Mouse (Mus musculus) embryonic facial prominence, embryonic 13.5 days (tissue): ENCODE data around the gene Sergef. TPM values are rescaled to one million over a fixed set of nuclear protein-coding genes. Genes with fewer than 3 reads are reported as not detected.

ENCODE experiments used
- ATAC-seq: fragments of 200-750 bp; cut with Nextera tagmentation; 2 replicates; pipeline ENCODE4 v1.8.0; 2017; ENCODE audit warnings: low read depth; ENCODE audit not compliant: insufficient number of reproducible peaks, insufficient read depth, low FRiP score, low TSS enrichment
- H3K27ac ChIP-seq: fragments of 300-500 bp; sonication (generic); 2 replicates; pipeline ENCODE4 v1.5.1; 2015; ENCODE audit warnings: moderate library complexity, mild to moderate bottlenecking, inconsistent platforms
- H3K27me3 ChIP-seq: fragments of 300-500 bp; sonication (generic); 2 replicates; pipeline ENCODE4 v1.6.1; 2015; ENCODE audit warnings: mild to moderate bottlenecking, inconsistent platforms
- H3K36me3 ChIP-seq: fragments of 300-500 bp; sonication (generic); 2 replicates; pipeline ENCODE4 v1.6.1; 2015; ENCODE audit warnings: mild to moderate bottlenecking, inconsistent platforms
- H3K4me1 ChIP-seq: fragments of 300-500 bp; sonication (generic); 2 replicates; pipeline ENCODE4 v1.6.1; 2015; ENCODE audit warnings: inconsistent platforms
- H3K4me2 ChIP-seq: fragments of 300-500 bp; sonication (generic); 2 replicates; pipeline ENCODE4 v1.6.1; 2015; ENCODE audit warnings: moderate library complexity, mild to moderate bottlenecking, inconsistent platforms
- H3K4me3 ChIP-seq: fragments of 300-500 bp; sonication (generic); 2 replicates; pipeline ENCODE4 v1.5.1; 2015; ENCODE audit warnings: mild to moderate bottlenecking, inconsistent platforms
- H3K9ac ChIP-seq: fragments of 300-500 bp; sonication (generic); 2 replicates; pipeline ENCODE4 v1.6.1; 2015; ENCODE audit warnings: mild to moderate bottlenecking, inconsistent platforms
- H3K9me3 ChIP-seq: fragments of 300-500 bp; sonication (generic); 2 replicates; pipeline ENCODE4 v1.6.1; 2016; ENCODE audit warnings: inconsistent platforms
- WGBS: fragments of 180-500 bp; shearing (Covaris S2); methylation state at CpG from one replicate; pipeline ENCODE4 v1.1.7; 2015; ENCODE audit warnings: mixed read lengths; 5-methylcytosine and 5-hydroxymethylcytosine counted together
- polyA plus RNA-seq: library from polyadenylated mRNA; unstranded; fragments of >200 nt; fragmentation: Nextera tagmentation; extraction: Ambion mirVana; gene quantifications from 2 replicates; pipeline ENCODE4 v1.2.1, GENCODE M21; 2015

The Sergef gene
- polyA plus RNA-seq, 1 experiment from 2014 or later: 17.1 TPM

DNA sequence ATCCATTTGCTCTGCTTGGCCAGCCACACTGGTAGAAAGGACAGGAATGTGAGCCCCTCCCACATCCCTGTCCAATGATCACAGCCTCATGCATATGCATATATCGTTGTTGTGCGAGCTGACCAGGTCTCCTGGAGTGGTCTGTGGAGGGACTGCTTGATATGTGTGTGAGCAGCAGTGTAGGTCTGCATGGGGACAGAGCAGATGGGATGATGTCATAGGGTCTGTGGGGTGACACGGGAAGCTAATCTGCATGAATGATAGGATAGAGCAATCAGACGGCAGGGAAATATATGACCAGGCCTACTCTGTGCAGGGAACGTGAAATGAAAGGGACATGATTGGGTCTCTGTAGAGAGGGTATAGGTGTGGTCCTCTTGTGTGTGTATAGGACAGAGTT lies 205.7 kb downstream of the Sergef start:
- no peak for ATAC-seq
- H3K4me1 ChIP-seq: 0 out of 2 replicates have a peak, but pooled peaks cover 3% of the 10 kb centered on the region
- no peaks in the 10 kb centered on the region for H3K36me3 ChIP-seq
- no peaks in the 10 kb centered on the region for H3K9me3 ChIP-seq
- H3K4me2 ChIP-seq: no peak overlapping the region
- no peak overlapping the region for H3K27ac ChIP-seq
- 80% methylated on average over 5 of the region's 5 CpGs for WGBS
- no peaks in the 10 kb centered on the region for H3K27me3 ChIP-seq
- no peak overlapping the region for H3K9ac ChIP-seq
- H3K4me3 ChIP-seq: no peak overlapping the region

DNA sequence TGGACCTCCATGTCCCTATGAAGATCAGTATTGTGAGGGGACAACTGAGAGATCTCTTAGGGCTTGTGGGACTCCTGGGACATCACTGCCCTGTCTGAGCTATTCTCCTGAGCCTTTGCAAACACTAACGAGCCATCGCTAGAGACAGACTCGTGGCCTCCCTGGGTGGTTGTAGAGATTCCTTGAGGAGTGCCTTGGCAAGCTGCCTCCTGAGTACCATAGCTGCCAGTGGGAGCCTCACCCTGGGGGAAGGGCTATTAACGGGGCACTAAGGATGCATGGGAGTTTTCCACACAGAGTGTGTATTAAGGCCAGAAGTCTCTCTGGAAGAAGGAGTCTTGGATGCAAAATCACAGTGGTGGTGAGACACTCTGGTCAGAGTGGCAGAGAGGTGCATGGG lies 214.6 kb downstream of the Sergef start:
- Histone ChIP-seq H3K36me3 (no peaks in the 10 kb centered on the region), H3K9me3 (no peaks in the 10 kb centered on the region), H3K27me3 (peaks cover 4% of the 10 kb centered on the region; the same call in 1 of the 2 replicates), H3K4me2 (no peak overlapping the region), H3K4me1 (no peaks in the 10 kb centered on the region), H3K4me3 (no peak overlapping the region), H3K27ac (no peak overlapping the region), H3K9ac (no peak overlapping the region)
- no peak for ATAC-seq
- 70% methylated on average over 4 of the region's 4 CpGs for WGBS

DNA sequence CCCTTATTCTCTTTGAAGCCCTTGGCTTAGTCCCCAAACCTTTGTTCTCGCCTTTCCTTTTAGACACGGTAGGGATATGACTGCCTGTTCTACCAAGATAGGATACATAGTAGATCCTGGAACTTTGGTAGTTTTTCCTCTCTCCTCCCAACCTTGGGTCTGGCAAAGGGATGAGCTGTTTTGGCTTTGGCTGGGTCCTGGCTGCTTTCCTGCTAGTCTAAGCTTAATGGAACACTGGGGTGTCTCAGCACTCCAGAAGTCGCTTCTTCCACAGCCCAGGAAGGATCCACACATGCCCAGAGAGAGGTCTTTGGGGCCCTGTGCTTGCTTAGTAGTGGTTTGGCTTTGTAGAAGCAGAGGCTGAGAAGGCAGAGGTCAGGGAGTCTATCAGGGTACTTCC lies 215.7 kb downstream of the Sergef start:
- no peaks in the 10 kb centered on the region for H3K4me1 ChIP-seq
- no peak overlapping the region for H3K4me2 ChIP-seq
- WGBS: 74% methylated on average over 3 of the region's 3 CpGs
- no peak overlapping the region for H3K9ac ChIP-seq
- H3K27me3 ChIP-seq: peaks cover 4% of the 10 kb centered on the region; the same call in 1 of the 2 replicates
- no peak overlapping the region for H3K4me3 ChIP-seq
- H3K36me3 ChIP-seq: no peaks in the 10 kb centered on the region
- H3K27ac ChIP-seq: no peak overlapping the region
- no peaks in the 10 kb centered on the region for H3K9me3 ChIP-seq
- ATAC-seq: no peak

DNA sequence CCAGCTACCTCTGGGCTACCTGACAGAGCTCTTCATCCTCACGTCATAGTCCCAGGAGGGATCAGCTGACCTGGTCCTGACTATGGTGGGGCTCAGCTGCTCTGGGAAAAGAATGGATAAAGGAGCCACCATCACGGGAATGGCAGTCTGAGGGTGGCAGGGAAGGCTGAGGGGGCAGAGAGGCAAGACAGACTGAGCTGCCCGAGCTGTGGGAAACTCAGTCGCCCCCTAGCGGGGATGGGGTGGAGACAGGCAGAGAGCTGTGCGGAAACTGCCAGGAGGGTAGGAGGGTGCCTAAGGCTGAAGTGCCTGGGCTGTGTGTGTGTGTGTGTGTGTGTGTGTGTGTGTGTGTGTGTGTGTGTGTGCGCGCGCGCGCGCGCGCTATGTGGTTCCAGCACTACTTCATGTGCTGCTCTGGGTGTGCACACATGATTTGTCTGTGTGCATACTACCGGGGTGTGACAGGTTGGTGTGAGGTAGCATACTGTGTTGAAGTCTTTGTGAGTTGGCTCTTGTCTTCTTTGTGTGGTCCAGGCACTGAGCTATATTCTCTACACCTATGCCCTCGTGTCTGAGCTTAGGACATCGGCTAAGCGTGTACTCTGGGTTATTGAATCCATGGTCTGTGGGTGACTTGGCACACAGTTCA lies 216.7 kb downstream of the Sergef start:
- H3K4me1 ChIP-seq: no peaks in the 10 kb centered on the region
- no peaks in the 10 kb centered on the region for H3K36me3 ChIP-seq
- H3K9ac ChIP-seq: no peak overlapping the region
- H3K27ac ChIP-seq: no peak overlapping the region
- H3K27me3 ChIP-seq: peaks cover 4% of the 10 kb centered on the region; the same call in 1 of the 2 replicates
- no peak overlapping the region for H3K4me3 ChIP-seq
- H3K4me2 ChIP-seq: no peak overlapping the region
- H3K9me3 ChIP-seq: no peaks in the 10 kb centered on the region
- WGBS: 56% methylated on average over 17 of the region's 18 CpGs
- ATAC-seq: no peak

DNA sequence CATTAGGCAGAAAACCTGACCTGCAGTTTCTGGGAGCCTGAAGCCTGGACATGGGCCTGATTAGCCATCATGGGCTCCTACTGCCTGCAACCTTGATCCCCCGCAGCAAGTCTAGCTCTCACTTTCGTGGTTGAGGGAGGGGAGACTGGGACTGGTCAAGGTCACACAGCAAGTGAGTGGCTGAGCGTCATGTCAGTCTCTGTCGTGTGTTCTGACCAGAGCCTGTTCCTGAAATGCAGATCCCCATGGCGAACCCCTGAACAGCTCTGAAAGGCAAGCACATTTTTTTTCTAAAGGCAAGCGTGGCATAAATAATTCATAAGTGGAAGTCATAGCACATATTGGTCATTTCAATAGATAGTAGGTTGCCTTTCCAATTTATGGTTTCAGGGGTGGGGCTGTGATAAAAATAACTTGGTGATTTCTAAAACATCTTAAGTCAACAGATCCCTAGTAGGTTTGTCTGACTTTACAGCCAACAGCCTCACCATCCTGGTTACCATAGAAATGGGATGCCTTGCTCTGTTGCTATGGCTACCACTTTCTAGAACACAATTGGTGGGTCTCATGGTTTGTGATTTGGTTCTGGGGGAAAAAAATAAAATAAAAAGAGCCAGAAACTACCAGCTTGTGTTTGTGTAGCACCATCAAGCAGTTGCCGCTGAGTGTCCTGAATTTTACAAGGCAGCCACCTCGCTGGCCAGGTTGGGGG lies 217.4 kb downstream of the Sergef start:
- Histone ChIP-seq H3K4me1 (no peaks in the 10 kb centered on the region), H3K4me2 (no peak overlapping the region), H3K4me3 (no peak overlapping the region), H3K36me3 (no peaks in the 10 kb centered on the region), H3K9ac (no peak overlapping the region), H3K9me3 (no peaks in the 10 kb centered on the region), H3K27me3 (peaks cover 4% of the 10 kb centered on the region; the same call in 1 of the 2 replicates), H3K27ac (no peak overlapping the region)
- 73% methylated on average over 8 of the region's 8 CpGs for WGBS
- no peak for ATAC-seq

DNA sequence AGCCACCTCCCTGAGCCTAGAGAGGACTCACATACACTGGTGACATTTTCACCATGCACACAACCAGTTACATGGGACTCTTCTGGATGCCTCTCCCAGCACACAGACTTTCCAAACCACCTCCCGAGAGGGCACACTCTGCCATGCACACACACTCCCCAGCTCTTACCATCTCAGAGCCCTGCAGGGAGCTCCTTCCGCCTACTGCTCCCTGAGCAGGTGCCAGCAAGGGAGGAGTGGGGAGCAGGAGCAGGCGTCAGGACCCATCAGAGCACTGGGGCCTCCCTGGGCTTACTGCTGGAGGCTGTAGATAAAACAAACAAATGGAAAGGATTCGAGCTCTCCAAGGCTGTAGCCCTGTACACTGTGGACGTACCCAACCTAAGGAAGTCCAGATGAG lies 218.1 kb downstream of the Sergef start:
- 41% methylated on average over 5 of the region's 5 CpGs for WGBS
- Histone ChIP-seq H3K9ac (no peak overlapping the region), H3K4me2 (no peak overlapping the region), H3K4me3 (no peak overlapping the region), H3K27me3 (peaks cover 4% of the 10 kb centered on the region; the same call in 1 of the 2 replicates), H3K27ac (no peak overlapping the region), H3K36me3 (no peaks in the 10 kb centered on the region), H3K4me1 (no peaks in the 10 kb centered on the region), H3K9me3 (no peaks in the 10 kb centered on the region)
- ATAC-seq: no peak

DNA sequence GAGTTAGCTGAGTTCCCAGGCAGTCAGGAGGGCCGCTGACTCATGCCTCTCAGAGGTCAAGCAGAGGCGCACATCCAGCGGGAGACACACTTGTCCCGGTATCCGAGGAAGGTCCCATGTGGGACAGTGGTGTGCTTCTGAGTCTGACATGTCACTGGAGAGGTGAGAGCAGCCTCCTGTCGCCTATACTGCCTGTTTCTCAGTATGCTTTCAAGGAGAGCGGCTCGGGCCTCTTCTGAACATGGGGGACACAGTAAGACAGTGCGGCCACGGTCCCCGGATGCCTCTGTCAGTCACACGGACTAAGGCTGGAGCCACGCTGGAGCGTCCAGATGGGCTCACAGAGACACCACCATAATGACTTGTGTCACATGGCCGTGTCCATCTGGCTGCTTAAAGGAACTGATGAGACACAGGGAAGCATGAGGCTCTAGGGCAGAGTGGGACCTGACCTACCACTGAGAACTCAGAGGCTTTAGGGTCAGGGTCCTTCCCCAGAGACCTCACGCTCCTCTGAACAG lies 221.4 kb downstream of the Sergef start:
- Histone ChIP-seq H3K27me3 (0 out of 2 replicates have a peak, but pooled peaks cover 4% of the 10 kb centered on the region), H3K4me1 (no peaks in the 10 kb centered on the region), H3K36me3 (no peaks in the 10 kb centered on the region), H3K4me2 (no peak overlapping the region), H3K27ac (no peak overlapping the region), H3K9ac (no peak overlapping the region), H3K4me3 (no peak overlapping the region), H3K9me3 (no peaks in the 10 kb centered on the region)
- 74% methylated on average over 16 of the region's 16 CpGs for WGBS
- no peak for ATAC-seq

DNA sequence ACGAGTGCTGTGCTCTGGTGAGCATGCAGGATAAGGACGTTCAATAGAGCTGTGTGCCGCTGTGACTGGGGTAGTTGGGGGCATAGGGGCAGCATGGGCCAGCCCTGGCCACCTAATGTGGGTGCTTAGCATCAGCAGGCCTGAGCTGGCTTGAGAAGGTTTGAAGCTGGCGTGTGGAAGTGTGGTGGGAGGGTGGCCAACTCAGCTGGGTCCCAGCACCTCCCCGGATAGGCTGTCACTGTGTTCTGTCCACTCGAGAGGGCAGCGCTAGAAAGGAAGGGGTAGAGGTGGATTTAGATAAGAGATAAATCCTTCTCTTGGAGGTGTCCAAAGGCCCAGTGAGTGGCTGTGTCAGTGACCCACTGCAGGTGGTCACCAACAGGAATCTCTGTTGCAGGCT lies 222.1 kb downstream of the Sergef start:
- H3K27me3 ChIP-seq: 0 out of 2 replicates have a peak, but pooled peaks cover 4% of the 10 kb centered on the region
- WGBS: 78% methylated on average over 7 of the region's 7 CpGs
- H3K9me3 ChIP-seq: no peaks in the 10 kb centered on the region
- H3K4me1 ChIP-seq: no peaks in the 10 kb centered on the region
- no peak for ATAC-seq
- H3K36me3 ChIP-seq: no peaks in the 10 kb centered on the region
- no peak overlapping the region for H3K4me2 ChIP-seq
- no peak overlapping the region for H3K4me3 ChIP-seq
- H3K27ac ChIP-seq: no peak overlapping the region
- H3K9ac ChIP-seq: no peak overlapping the region

DNA sequence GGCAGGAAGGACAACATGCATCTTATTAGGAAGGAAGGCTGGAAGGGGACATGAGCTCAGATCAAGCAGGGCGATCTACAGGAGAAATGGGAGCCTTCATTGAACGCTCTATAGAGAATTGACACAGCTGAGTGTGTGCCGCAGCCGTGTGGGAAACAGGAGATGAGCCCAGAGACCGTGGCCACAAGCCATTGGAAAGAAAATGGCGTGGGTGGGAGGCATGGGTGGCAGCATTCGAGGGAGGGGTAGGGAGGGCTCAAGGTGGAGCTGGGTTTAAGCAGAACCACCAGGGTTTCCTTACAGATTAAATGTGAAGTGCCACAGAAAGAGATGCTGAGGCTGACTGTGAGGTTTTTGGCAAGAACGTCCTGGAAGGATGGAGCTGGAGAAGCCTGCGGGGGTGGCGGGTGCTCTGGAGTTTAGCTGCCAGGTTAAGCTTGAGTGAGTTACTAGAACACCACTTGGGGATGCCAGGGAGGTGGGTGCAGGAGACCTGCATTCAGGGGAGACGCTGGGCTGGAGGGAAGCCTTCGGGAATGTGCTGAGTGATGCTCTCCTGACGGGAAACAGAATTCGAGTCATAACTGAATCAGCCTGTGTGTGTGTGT lies 223.7 kb downstream of the Sergef start:
- no peak overlapping the region for H3K27ac ChIP-seq
- H3K9me3 ChIP-seq: no peaks in the 10 kb centered on the region
- ATAC-seq: no peak
- no peaks in the 10 kb centered on the region for H3K4me1 ChIP-seq
- 0 out of 2 replicates have a peak, but pooled peaks cover 4% of the 10 kb centered on the region for H3K27me3 ChIP-seq
- H3K9ac ChIP-seq: no peak overlapping the region
- no peaks in the 10 kb centered on the region for H3K36me3 ChIP-seq
- 69% methylated on average over 14 of the region's 14 CpGs for WGBS
- no peak overlapping the region for H3K4me2 ChIP-seq
- H3K4me3 ChIP-seq: no peak overlapping the region

DNA sequence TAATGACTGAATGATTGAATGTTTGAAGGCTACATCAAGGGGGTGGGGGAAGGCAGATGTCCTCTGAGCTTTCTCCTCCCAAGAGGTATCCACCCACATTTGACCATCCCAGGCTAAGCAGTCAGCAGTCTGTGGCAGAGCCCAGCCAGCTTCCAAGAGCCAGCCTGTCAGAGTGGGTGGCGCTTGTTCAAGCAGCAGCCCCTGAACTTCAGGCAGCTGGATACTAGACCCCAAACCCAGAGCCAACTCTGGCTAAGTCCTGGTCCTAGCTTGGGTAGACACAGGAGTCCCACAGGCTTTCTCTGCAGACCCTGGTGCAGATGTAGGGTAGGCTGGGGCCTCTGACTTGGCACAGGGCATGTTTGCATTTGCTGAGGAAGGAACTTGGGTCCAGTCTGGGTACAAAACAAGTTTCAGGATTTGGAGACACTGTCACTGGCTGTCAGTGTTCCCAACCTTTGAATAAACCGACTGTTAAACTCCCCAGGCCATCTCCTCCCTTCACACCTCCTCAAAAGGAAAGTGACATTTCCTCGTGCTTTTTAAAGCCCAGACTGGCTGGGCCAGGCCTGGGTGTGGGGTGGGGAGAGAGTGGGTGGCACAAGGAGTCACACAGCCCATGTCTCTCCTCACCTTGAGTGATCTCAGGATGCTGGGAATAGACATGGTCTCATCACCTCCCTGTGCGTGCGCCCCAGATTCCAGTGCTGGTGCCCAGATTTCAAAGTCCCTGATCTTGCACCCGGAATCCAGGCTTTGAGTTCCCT lies 225.5 kb downstream of the Sergef start:
- ATAC-seq: no peak

DNA sequence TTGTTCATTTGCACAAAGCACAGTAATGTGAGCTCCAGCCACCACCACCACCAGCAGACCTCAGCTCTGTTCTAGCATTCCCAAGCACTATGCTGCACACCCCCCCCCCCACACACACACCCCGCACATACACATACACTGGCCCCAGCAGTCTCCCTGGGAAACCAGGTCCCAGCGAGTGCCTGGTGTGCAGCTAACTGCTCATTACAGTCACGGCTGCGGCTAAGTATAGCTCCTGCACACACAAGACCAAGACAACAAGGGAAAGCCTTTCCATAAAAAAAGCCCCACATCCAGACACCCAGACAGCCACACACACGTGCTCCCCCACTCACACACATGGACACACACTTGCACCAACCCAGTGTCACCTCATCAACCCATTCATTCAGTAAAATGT lies 226.8 kb downstream of the Sergef start:
- Histone ChIP-seq H3K4me3 (no peak overlapping the region), H3K9me3 (no peaks in the 10 kb centered on the region), H3K27me3 (0 out of 2 replicates have a peak, but pooled peaks cover 4% of the 10 kb centered on the region), H3K36me3 (no peaks in the 10 kb centered on the region), H3K4me1 (no peaks in the 10 kb centered on the region), H3K27ac (no peak overlapping the region), H3K4me2 (no peak overlapping the region), H3K9ac (no peak overlapping the region)
- WGBS: 75% methylated on average over 5 of the region's 5 CpGs
- no peak for ATAC-seq

More for the DNA sequence above, 225.5 kb downstream of the Sergef start:
- H3K36me3 ChIP-seq: no peaks in the 10 kb centered on the region
- WGBS: 67% methylated on average over 6 of the region's 6 CpGs
- no peak overlapping the region for H3K9ac ChIP-seq
- no peak overlapping the region for H3K27ac ChIP-seq
- no peaks in the 10 kb centered on the region for H3K4me1 ChIP-seq
- no peaks in the 10 kb centered on the region for H3K9me3 ChIP-seq
- 0 out of 2 replicates have a peak, but pooled peaks cover 4% of the 10 kb centered on the region for H3K27me3 ChIP-seq
- H3K4me3 ChIP-seq: no peak overlapping the region
- no peak overlapping the region for H3K4me2 ChIP-seq
